Mouse (Mus musculus) Muller cell, postnatal 12 days (primary cell): ENCODE results near the gene Nol4l.
"Not testable (repeated sequence)": the region's sequence is repeated elsewhere in the genome, so short reads cannot be mapped to it uniquely, and the experiment has no call there.

Experiments used
- DNase-seq: peaks from one replicate; pipeline ENCODE4 v3.0.0-alpha.2; 2015; ENCODE audit errors: inconsistent ontology term

Gene Nol4l

GRCm38 (mm10) chr2:153417841-153418240 is 111.9 kb downstream of the Nol4l start:
- DNase-seq, result no peak

DNA sequence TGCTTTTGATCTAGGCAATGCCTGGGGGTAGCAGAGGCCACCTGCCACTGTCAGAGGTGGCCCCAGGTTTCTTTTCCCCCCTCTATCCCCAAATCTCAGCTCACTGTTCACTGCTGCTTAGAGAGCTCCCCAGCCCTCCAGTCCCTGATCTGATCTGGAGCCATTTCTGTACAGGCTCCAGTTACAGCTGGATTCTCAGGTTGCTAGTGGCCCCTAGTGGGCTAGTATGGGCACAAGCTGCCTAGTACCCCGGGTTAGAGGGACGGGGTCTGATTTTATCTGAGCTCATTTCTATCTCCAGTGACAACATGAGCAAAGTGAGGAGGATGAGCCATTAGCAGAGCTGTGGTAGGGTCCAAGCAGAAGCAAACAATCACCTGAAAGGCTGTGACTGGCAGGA is 115.2 kb downstream of the Nol4l start:
- DNase-seq, result no peak

DNA sequence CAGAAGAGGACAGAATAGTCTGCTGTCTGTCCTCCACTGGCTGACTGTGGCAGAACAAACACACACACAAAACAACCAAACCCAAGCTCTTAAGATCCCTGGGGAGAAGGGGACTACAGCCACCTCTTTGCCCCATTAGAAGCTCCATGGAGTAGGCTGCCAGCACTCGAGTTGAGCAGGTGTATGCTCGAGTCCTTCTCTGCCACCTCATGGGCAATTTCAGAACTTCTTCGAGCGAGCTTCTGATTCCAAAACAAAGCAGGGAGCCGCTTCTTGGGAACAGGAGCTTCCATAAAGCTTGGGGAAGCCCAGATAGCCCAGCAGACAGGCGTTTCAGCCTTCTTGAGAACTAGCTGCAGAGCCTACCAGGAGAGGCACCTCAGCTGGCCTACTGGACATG is 117.2 kb downstream of the Nol4l start:
- DNase-seq, result no peak

DNA sequence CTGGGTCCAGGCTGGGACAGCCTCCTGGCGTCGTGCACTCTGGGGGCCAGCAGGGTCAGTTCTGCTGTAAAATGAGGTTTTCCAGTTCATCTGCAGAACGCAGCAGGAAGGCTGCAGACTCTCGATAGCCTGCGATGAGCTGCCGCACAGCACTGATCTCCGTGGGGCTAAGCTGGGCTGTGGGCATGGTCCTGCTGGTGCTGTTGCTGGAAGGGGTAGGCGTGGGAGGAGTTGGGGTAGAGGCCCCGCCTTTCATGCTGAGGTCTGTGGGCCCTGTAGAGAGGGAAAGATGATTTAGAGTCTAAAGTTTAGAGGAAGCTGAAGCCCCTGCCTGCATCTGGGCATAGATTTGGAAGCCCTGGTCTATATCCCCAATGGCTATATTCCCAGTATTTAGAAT is 118.2 kb downstream of the Nol4l start:
- DNase-seq, result no peak

- DNase-seq, result no peak
Observed at GRCm38 (mm10) chr2:153408971-153409370, 120.8 kb downstream of the Nol4l start.

GRCm38 (mm10) chr2:153406882-153407281 is 122.9 kb downstream of the Nol4l start:
- DNase-seq, result no peak

GRCm38 (mm10) chr2:153404882-153405281 is 124.9 kb downstream of the Nol4l start:
- no peak for DNase-seq

DNA sequence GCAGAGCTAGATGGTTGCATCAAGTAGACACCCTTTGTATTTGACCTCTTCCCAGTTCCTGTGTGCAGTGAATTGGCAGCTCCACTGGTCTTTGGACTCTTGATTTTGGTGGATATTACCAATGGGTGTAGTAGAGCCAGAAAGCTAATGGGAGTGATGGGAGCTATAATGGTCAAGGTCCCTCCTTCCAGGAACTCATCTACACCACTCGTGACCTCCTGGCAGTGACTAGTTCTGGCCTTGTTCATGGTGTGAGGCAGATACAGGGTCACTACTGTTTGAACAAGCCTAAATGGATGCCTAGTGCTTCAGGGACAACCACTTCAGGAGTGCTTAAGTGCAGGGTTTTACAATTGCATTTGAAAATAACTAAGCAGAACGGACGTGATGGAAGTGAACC is 125.7 kb downstream of the Nol4l start:
- no peak for DNase-seq

GRCm38 (mm10) chr2:153399166-153399565 is 130.6 kb downstream of the Nol4l start:
- DNase-seq, result no peak

DNA sequence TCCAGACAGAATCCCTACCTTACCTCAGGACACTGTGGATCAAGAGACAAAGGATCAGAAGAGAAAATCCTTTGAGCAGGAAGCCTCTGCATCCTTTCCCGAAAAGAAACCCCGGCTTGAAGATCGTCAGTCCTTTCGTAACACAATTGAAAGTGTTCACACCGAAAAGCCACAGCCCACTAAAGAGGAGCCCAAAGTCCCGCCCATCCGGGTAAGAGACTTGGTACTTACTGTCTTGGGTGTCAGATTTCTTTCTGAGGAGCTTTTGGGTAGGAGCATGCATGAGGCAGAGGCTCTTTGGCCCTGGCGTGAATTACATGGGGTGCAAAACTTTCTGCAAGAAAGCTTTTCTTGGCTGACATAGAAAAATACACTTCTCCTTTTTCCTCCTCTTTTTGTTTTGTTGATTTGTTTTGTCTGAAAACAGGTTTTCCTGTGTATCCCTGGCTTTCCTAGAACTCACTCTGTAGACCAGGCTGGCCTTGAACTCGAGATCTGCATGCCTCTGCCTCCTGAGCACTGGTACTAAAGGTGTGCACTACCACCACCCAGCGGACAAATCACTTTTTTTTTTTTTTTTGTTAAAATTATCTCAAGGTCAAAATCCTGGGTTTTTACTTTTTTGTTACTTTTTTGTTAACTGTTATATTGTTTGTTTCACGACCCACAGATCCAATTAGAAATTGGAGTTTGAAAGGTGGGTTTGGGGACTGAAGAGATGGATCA is 131.8 kb downstream of the Nol4l start:
- DNase-seq, result no peak

DNA sequence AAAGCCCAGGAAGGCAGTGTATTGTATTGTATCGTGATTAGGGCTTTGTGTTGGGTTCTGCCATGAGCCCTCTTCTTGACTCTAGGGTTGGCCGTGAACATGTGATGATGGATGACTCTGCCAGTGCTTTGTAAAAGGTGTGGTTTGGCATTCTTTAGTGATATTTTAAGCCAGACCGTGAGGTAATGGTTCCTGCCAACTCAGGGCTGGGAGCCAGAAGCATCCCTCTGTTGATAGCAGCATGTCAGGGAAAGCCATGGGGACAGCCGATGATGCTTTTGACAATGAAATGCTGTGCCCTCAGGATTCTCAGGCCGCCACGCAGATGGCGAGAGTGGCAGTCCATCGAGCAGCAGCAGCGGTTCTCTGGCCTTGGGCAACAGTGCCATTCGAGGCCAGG is 136.7 kb downstream of the Nol4l start:
- DNase-seq, result no peak

GRCm38 (mm10) chr2:153389831-153390230 is 139.9 kb downstream of the Nol4l start:
- DNase-seq, result no peak

- DNase-seq, result no peak
Observed at GRCm38 (mm10) chr2:153380479-153380878, 149.3 kb downstream of the Nol4l start.

GRCm38 (mm10) chr2:153375380-153375779 is 154.4 kb downstream of the Nol4l start:
- no peak for DNase-seq

DNA sequence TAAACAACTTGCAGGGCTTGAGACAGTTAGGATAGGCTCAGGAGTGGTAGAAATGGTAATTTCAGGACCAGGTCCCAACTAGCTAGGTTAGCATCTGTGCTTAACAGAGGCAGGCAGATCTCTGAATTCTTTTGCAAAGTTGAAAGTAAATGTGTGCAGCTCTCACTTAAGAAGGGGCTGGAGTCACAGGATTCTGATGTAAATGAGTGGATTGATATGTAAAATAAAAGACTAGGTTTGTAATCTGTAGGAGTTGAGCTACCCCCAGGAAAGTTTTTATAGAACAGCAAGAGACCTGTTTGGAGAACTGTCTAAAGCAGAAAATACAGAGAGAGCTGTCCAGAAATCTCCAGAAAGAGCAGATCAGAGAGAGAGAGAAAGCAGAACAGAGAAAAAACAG is 158.9 kb downstream of the Nol4l start:
- no peak for DNase-seq

GRCm38 (mm10) chr2:153364531-153364930 is 165.2 kb downstream of the Nol4l start:
- not testable (repeated sequence) for DNase-seq

GRCm38 (mm10) chr2:153361101-153361710 is 168.6 kb downstream of the Nol4l start:
- no peak for DNase-seq
